Mouse (Mus musculus) thymus, adult 2 months (tissue): ENCODE data around the gene Usp30. TPM values are rescaled to one million over a fixed set of nuclear protein-coding genes. Genes with fewer than 3 reads are reported as not detected.
A peak's percentile ranks its signal among the peaks of the same experiment; 100 is the strongest.

ENCODE experiments used
- DNase-seq: peaks from one replicate; pipeline ENCODE4 v3.0.0; 2021
- H3K27ac ChIP-seq: fragments of 200-500 bp; 2 replicates; pipeline ENCODE4 v1.5.1; 2012; ENCODE audit warnings: low read length, control low read depth; ENCODE audit not compliant: control insufficient read depth, insufficient read depth
- H3K27me3 ChIP-seq: fragments of 200-500 bp; 2 replicates; pipeline ENCODE4 v1.6.1; 2012; ENCODE audit warnings: mild to moderate bottlenecking, low read length, moderate library complexity, mixed read lengths; ENCODE audit not compliant: control insufficient read depth, insufficient read depth
- H3K36me3 ChIP-seq: fragments of 200-500 bp; 2 replicates; pipeline ENCODE4 v1.6.1; 2012; ENCODE audit warnings: mild to moderate bottlenecking, low read length, moderate library complexity; ENCODE audit not compliant: control insufficient read depth, insufficient read depth
- H3K4me1 ChIP-seq: fragments of 200-500 bp; replicated peaks from 2 replicates; pipeline ENCODE4 v1.6.1; 2012; ENCODE audit warnings: low read length; ENCODE audit not compliant: control insufficient read depth, insufficient read depth
- H3K4me3 ChIP-seq: fragments of 200-500 bp; 2 replicates; pipeline ENCODE4 v1.5.1; 2012; ENCODE audit warnings: mild to moderate bottlenecking, low read length, control low read depth, moderate library complexity; ENCODE audit not compliant: control insufficient read depth, insufficient read depth
- CTCF ChIP-seq: fragments of 200-500 bp; IDR thresholded peaks from 2 replicates; pipeline ENCODE4 v1.5.1; 2012; ENCODE audit warnings: mild to moderate bottlenecking, control low read depth, low read length, moderate library complexity, borderline replicate concordance; ENCODE audit not compliant: control insufficient read depth, poor library complexity, insufficient read depth; ENCODE audit errors: extremely low read depth
- POLR2A ChIP-seq: fragments of 200-500 bp; IDR thresholded peaks from 2 replicates; pipeline ENCODE4 v1.6.1; 2012; ENCODE audit warnings: mild to moderate bottlenecking, low read length, control low read depth, moderate library complexity; ENCODE audit not compliant: control insufficient read depth, poor library complexity, insufficient read depth; ENCODE audit errors: extremely low read depth
- WGBS: fragments of 180-500 bp; shearing (Covaris S2); methylation state at CpG from one replicate; pipeline ENCODE4 v1.1.7; 2018; 5-methylcytosine and 5-hydroxymethylcytosine counted together
- polyA plus RNA-seq: library from polyadenylated mRNA; depleted of rRNA; stranded (reverse); fragments of >200 nt; gene quantifications from 2 replicates; pipeline ENCODE4 v1.2.3, GENCODE M21; 2012

The Usp30 gene
- polyA plus RNA-seq, 1 experiment, result 25.2 TPM

- 97% methylated on average over 4 of the region's 4 CpGs for WGBS
- H3K27ac ChIP-seq, result no peak overlapping the region
- TF ChIP-seq POLR2A, result no peak
- TF ChIP-seq CTCF, result no peak
- H3K27me3 ChIP-seq, result no peaks in the 10 kb centered on the region
- no peak for DNase-seq
- H3K4me3 ChIP-seq, result no peak overlapping the region
- peaks cover 9% of the 10 kb centered on the region for H3K36me3 ChIP-seq
- H3K4me1 ChIP-seq, result no peaks in the 10 kb centered on the region
Measured at GRCm38 (mm10) chr5:114119806-114120205, 54.5 kb downstream of the Usp30 start.

DNA sequence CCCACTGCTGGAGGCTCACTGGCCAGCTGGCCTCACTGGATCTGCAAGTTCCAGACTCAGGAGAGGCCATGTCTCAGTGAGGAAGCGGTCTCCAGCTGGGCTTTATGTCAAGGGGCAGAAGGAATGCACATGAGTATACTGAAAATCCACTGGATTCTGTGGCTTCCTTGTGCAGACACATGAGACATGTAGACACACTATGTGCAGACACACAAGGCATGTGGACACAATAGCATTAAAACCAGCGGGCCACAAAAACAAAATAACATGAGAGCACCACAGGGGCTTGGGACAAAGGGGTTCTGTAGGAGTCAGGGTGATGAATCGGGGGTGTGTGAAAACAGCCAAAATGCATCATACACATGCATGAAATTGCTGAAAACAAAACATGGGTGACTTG lies 60.7 kb downstream of the Usp30 start:
- DNase-seq, result no peak
- TF ChIP-seq POLR2A (no peak), CTCF (no peak)
- Histone ChIP-seq H3K4me1 (peaks cover 10% of the 10 kb centered on the region; the same call in 1 of the 2 replicates), H3K27ac (no peak overlapping the region), H3K36me3 (peaks cover 7% of the 10 kb centered on the region), H3K4me3 (no peak overlapping the region), H3K27me3 (no peaks in the 10 kb centered on the region)
- WGBS, result 97% methylated on average over 3 of the region's 3 CpGs

DNA sequence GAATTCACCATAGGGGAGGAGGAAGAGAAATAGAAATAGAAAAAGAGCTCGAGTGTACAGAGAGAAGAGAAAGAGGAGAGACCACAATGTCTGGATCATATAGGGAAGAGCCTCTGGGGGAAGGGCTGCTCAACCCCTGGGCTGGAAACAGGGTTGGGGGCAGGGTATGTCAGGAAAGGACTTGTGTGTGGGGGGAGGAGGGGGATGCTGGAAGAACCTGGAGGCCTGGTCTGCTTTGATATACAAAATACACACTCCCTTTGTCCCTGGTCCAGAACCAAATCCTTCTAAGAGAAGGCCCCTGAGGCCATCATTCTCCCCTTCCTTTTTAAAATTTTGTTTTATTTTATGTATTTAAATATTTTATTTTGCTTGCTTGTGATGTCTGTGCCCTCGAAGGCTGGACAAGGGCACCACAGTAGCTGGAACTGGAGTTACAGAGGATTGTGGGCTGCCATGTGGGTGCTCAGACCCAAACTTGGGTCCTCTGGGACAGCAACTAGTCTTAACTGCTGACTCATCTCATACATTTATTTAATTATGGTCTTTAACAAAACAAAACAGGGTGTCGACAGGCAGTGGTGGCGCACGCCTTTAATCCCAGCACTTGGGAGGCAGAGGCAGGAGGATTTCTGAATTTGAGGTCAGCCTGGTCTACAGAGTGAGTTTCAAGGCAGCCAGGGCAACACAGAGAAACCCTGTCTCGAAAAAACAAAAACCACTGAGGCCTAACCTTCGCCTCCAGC lies 61.4 kb downstream of the Usp30 start:
- Histone ChIP-seq H3K4me1 (peaks cover 14% of the 10 kb centered on the region), H3K27me3 (no peaks in the 10 kb centered on the region), H3K27ac (no peak overlapping the region), H3K36me3 (peaks cover 4% of the 10 kb centered on the region), H3K4me3 (no peak overlapping the region)
- WGBS, result 86% methylated on average over 7 of the region's 7 CpGs
- no peak for DNase-seq
- no peak for TF ChIP-seq POLR2A
- no peak for TF ChIP-seq CTCF

GRCm38 (mm10) chr5:114127374-114128349 lies 62.4 kb downstream of the Usp30 start, which contains the start of gene Alkbh2:
TSS of gene Alkbh2 (minus strand) at chr5:114128218.
- DNase-seq, result peak; percentile 86
- Histone ChIP-seq H3K36me3 (0 out of 2 replicates have a peak, but pooled peaks cover 4% of the 10 kb centered on the region), H3K4me1 (peaks cover 18% of the 10 kb centered on the region), H3K4me3 (peak within 1 kb of the TSS; percentile 55), H3K27ac (peak within 1 kb of the TSS; percentile 29; the same call in 1 of the 2 replicates), H3K27me3 (no peaks in the 10 kb centered on the region)
- WGBS, result 3% methylated on average over 69 of the region's 69 CpGs
- TF ChIP-seq CTCF (peak; percentile 98), POLR2A (no peak)

GRCm38 (mm10) chr5:114129550-114130210 lies 64.4 kb downstream of the Usp30 start:
- H3K4me1 ChIP-seq, result peaks cover 18% of the 10 kb centered on the region
- no peak overlapping the region for H3K4me3 ChIP-seq

DNA sequence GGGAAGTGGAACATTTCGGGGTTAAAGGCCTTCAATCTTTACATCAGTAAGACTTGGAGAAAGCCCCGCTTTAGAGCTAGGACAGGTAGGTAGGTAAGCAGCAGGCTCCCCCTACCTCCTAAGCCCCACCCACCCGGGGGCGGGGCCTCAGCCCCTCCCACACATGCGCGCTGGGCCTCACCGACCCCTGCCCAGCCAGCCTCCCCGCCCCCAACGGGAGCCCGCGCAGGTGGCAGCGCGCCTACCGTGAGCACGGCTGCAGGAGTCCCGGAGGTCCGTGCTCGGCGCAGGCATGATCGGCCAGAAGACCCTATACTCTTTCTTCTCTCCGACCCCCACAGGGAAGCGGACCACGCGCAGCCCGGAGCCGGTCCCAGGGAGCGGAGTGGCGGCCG lies 64.9 kb downstream of the Usp30 start, which contains the start of gene Ung:
Gene Ung (plus strand): TSS at position 176 of the 395 bp plus-strand sequence.
- no peaks in the 10 kb centered on the region for H3K36me3 ChIP-seq

More at GRCm38 (mm10) chr5:114129550-114130210, 64.4 kb downstream of the Usp30 start:
- H3K27me3 ChIP-seq, result no peaks in the 10 kb centered on the region
- H3K36me3 ChIP-seq, result no peaks in the 10 kb centered on the region
- no peak overlapping the region for H3K27ac ChIP-seq
- peak; percentile 13 for DNase-seq
- TF ChIP-seq CTCF (no peak), POLR2A (no peak)
- 87% methylated on average over 15 of the region's 15 CpGs for WGBS

More for the DNA sequence above, 64.9 kb downstream of the Usp30 start, which contains the start of gene Ung:
- DNase-seq, result peak; percentile 79
- Histone ChIP-seq H3K27me3 (no peaks in the 10 kb centered on the region), H3K27ac (no peak within 1 kb of the TSS), H3K4me1 (peaks cover 20% of the 10 kb centered on the region), H3K4me3 (peak within 1 kb of the TSS; percentile 52)
- TF ChIP-seq POLR2A, result peak; percentile 9; the same call in 1 of the 2 replicates
- TF ChIP-seq CTCF, result no peak
- WGBS, result 1% methylated on average over 29 of the region's 29 CpGs
